Mouse (Mus musculus) midbrain, embryonic 16.5 days (tissue): ENCODE data around the gene Abca17. TPM values are rescaled to one million over a fixed set of nuclear protein-coding genes. Genes with fewer than 3 reads are reported as not detected.
A peak's percentile ranks its signal among the peaks of the same experiment; 100 is the strongest.

ENCODE experiments used
- ATAC-seq: fragments of 200-750 bp; cut with Nextera tagmentation; 2 replicates; pipeline ENCODE4 v1.8.0; 2017; ENCODE audit warnings: moderate TSS enrichment
- H3K27ac ChIP-seq: fragments of 300-500 bp; sonication (generic); 2 replicates; pipeline ENCODE4 v1.5.1; 2014; ENCODE audit warnings: mild to moderate bottlenecking, low read length, mixed read lengths
- H3K27me3 ChIP-seq: fragments of 300-500 bp; sonication (generic); 2 replicates; pipeline ENCODE4 v1.6.1; 2014; ENCODE audit warnings: low read depth, low read length, mixed read lengths; ENCODE audit not compliant: control insufficient read depth, insufficient read depth
- H3K36me3 ChIP-seq: fragments of 300-500 bp; sonication (generic); 2 replicates; pipeline ENCODE4 v1.6.1; 2014; ENCODE audit warnings: mild to moderate bottlenecking, low read length, moderate library complexity, mixed read lengths; ENCODE audit not compliant: control insufficient read depth, insufficient read depth
- H3K4me1 ChIP-seq: fragments of 300-500 bp; sonication (generic); 2 replicates; pipeline ENCODE4 v1.6.1; 2014; ENCODE audit warnings: mild to moderate bottlenecking, low read length, mixed read lengths; ENCODE audit not compliant: control insufficient read depth, insufficient read depth
- H3K4me2 ChIP-seq: fragments of 300-500 bp; sonication (generic); 2 replicates; pipeline ENCODE4 v1.6.1; 2014; ENCODE audit warnings: mild to moderate bottlenecking, low read length, mixed read lengths
- H3K4me3 ChIP-seq: fragments of 300-500 bp; sonication (generic); 2 replicates; pipeline ENCODE4 v1.5.1; 2014; ENCODE audit warnings: low read depth, mild to moderate bottlenecking, low read length, moderate library complexity, mixed read lengths
- H3K9ac ChIP-seq: fragments of 300-500 bp; sonication (generic); 2 replicates; pipeline ENCODE4 v1.6.1; 2014; ENCODE audit warnings: low read depth, low read length, mixed read lengths
- H3K9me3 ChIP-seq: fragments of 300-500 bp; sonication (generic); replicated peaks from 2 replicates; pipeline ENCODE4 v1.6.1; 2014; ENCODE audit warnings: mild to moderate bottlenecking, low read length, mixed read lengths; ENCODE audit not compliant: control insufficient read depth, poor library complexity, severe bottlenecking
- WGBS: fragments of 180-500 bp; shearing (Covaris S2); extraction: QIAGEN DNeasy Blood & Tissue Kit; methylation state at CpG from one replicate; pipeline ENCODE4 v1.1.7; 2014; 5-methylcytosine and 5-hydroxymethylcytosine counted together
- polyA plus RNA-seq: library from polyadenylated mRNA; unstranded; fragments of >200 nt; fragmentation: Nextera tagmentation; extraction: Ambion mirVana; gene quantifications from 2 replicates; pipeline ENCODE4 v1.2.1, GENCODE M21; 2015

The Abca17 gene
- polyA plus RNA-seq, 1 experiment from 2014 or later: 0.83 TPM

- H3K4me3 ChIP-seq: no peak overlapping the region
- no peak for ATAC-seq
- H3K27ac ChIP-seq: no peak overlapping the region
- 0 out of 2 replicates have a peak, but pooled peaks cover 2% of the 10 kb centered on the region for H3K9me3 ChIP-seq
- H3K9ac ChIP-seq: no peak overlapping the region
- WGBS: 72% methylated on average over 2 of the region's 2 CpGs
- no peak overlapping the region for H3K4me2 ChIP-seq
- H3K27me3 ChIP-seq: no peaks in the 10 kb centered on the region
- H3K36me3 ChIP-seq: no peaks in the 10 kb centered on the region
- no peaks in the 10 kb centered on the region for H3K4me1 ChIP-seq
Observed at GRCm38 (mm10) chr17:24264766-24265165, 86.1 kb downstream of the Abca17 start.

- Histone ChIP-seq H3K4me2 (no peak overlapping the region), H3K4me1 (no peaks in the 10 kb centered on the region), H3K36me3 (no peaks in the 10 kb centered on the region), H3K4me3 (no peak overlapping the region), H3K9me3 (0 out of 2 replicates have a peak, but pooled peaks cover 2% of the 10 kb centered on the region), H3K27me3 (no peaks in the 10 kb centered on the region), H3K27ac (no peak overlapping the region), H3K9ac (no peak overlapping the region)
- 79% methylated on average over 4 of the region's 4 CpGs for WGBS
- ATAC-seq: no peak
Observed at GRCm38 (mm10) chr17:24260516-24260915, 90.4 kb downstream of the Abca17 start.

DNA sequence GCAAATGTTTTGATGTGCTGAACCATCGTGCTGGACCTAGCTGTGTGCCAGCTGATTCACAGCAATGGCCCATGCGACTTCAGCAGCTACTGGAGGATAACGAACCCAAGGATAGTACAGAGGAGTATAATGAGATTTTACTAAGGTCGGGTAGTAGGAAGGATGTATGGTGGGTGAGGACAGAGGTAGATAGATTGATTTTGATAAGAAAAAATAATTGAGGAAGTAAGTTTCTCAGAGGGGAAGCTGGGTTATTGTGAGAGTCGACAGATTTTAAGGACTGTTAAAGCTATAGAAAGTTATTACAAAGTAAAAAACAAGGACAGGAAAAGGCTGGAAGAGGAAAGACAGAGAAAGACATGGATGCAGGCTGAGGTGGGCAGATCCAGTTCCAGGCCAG is 91.2 kb downstream of the Abca17 start:
- WGBS: 82% methylated on average over 5 of the region's 5 CpGs
- Histone ChIP-seq H3K4me3 (no peak overlapping the region), H3K36me3 (no peaks in the 10 kb centered on the region), H3K4me1 (no peaks in the 10 kb centered on the region), H3K27ac (no peak overlapping the region), H3K9me3 (0 out of 2 replicates have a peak, but pooled peaks cover 2% of the 10 kb centered on the region), H3K9ac (no peak overlapping the region), H3K27me3 (no peaks in the 10 kb centered on the region), H3K4me2 (no peak overlapping the region)
- no peak for ATAC-seq

- H3K4me1 ChIP-seq: no peaks in the 10 kb centered on the region
- H3K9ac ChIP-seq: no peak overlapping the region
- H3K36me3 ChIP-seq: no peaks in the 10 kb centered on the region
- no peaks in the 10 kb centered on the region for H3K27me3 ChIP-seq
- H3K27ac ChIP-seq: no peak overlapping the region
- no peak overlapping the region for H3K4me2 ChIP-seq
- no peak overlapping the region for H3K4me3 ChIP-seq
- 0 out of 2 replicates have a peak, but pooled peaks cover under 1% of the 10 kb centered on the region for H3K9me3 ChIP-seq
- ATAC-seq: no peak
- WGBS: 76% methylated on average over 4 of the region's 4 CpGs
Observed at GRCm38 (mm10) chr17:24258981-24259380, 91.9 kb downstream of the Abca17 start.

DNA sequence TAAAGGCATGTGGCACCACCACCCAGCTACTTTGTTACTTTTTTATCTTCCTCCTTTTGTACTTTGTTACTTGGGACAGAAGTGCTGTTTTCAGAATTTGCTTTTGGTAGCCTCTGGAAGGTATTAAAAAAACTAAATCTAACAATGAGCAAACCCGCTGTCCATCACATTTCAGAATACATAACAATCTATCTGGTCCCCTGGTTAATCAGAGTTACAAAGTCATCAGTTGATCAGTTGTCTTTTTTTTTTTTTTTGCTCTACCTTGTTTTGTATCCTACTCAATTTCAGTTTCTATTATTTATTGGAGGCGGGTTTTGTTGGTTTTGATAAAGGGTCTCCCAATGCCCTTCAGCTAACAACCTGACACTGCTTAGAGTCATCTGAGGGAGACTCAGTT is 98.5 kb downstream of the Abca17 start:
- no peak overlapping the region for H3K4me2 ChIP-seq

DNA sequence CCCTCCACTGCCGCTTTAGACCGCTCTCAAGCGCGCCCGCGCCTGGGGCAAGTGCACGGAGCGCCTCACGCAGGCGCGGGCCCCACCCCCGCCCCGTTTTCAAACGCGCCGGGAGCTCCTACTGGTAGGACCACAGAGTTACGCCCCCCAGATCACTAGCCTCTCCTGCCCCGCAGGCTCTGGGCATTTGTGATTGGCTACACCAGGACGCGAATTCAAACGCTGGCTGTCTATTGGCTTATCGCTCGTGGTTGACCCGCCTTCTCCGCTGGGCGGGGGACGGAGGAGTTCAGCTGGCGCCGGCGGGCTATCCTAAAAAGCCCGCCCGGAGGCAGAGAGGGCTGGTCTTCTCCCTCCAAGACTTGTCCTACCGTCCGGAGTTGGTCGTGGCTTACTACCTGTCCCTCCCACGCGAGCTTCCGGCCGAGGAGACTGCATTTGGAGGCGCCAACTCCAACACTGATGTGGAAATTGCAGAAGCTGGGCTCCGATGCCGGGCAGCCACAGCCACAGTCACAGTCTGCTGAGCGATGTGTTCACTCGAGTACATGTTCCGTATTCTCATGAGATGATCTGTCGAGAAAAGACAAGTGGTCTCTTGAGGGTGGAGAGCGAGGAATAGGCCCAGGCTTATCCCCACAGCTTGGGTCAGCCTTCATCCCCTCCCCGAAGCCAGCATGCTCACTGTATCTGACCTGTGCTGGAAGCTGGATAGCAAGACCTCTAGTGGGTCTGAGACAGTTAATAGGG is 99.4 kb downstream of the Abca17 start, which contains the start of gene Ccnf:
Ccnf (minus strand) TSS at position 165 of the 750 bp plus-strand sequence.
- Histone ChIP-seq H3K4me2 (peak within 1 kb of the TSS; percentile 92), H3K27ac (peak within 1 kb of the TSS; percentile 67)
- ATAC-seq: peak; percentile 100

More for the DNA sequence above, 98.5 kb downstream of the Abca17 start:
- H3K36me3 ChIP-seq: no peaks in the 10 kb centered on the region; the same call in 1 of the 2 replicates
- no peaks in the 10 kb centered on the region for H3K9me3 ChIP-seq
- H3K27ac ChIP-seq: no peak overlapping the region
- no peak overlapping the region for H3K9ac ChIP-seq
- peaks cover 7% of the 10 kb centered on the region for H3K4me1 ChIP-seq
- WGBS: 94% methylated on average over 2 of the region's 2 CpGs
- no peak overlapping the region for H3K4me3 ChIP-seq
- H3K27me3 ChIP-seq: no peaks in the 10 kb centered on the region
- no peak for ATAC-seq

GRCm38 (mm10) chr17:24250988-24251319 is 99.9 kb downstream of the Abca17 start:
- H3K4me2 ChIP-seq: peak overlapping the region; percentile 92
- H3K27me3 ChIP-seq: no peaks in the 10 kb centered on the region
- WGBS: under 1% methylated on average over 32 of the region's 32 CpGs
- H3K4me3 ChIP-seq: peak overlapping the region; percentile 73
- H3K27ac ChIP-seq: peak overlapping the region; percentile 67
- peaks cover 7% of the 10 kb centered on the region for H3K4me1 ChIP-seq
- H3K9me3 ChIP-seq: no peaks in the 10 kb centered on the region
- no peaks in the 10 kb centered on the region; the same call in 1 of the 2 replicates for H3K36me3 ChIP-seq
- ATAC-seq: no peak
- peak overlapping the region; percentile 79 for H3K9ac ChIP-seq

More for the DNA sequence above, 99.4 kb downstream of the Abca17 start, which contains the start of gene Ccnf:
- Histone ChIP-seq H3K4me3 (peak within 1 kb of the TSS; percentile 73), H3K9ac (peak within 1 kb of the TSS; percentile 79), H3K4me1 (peaks cover 7% of the 10 kb centered on the region), H3K36me3 (no peaks in the 10 kb centered on the region; the same call in 1 of the 2 replicates), H3K27me3 (no peaks in the 10 kb centered on the region), H3K9me3 (no peaks in the 10 kb centered on the region)
- WGBS: under 1% methylated on average over 48 of the region's 48 CpGs

DNA sequence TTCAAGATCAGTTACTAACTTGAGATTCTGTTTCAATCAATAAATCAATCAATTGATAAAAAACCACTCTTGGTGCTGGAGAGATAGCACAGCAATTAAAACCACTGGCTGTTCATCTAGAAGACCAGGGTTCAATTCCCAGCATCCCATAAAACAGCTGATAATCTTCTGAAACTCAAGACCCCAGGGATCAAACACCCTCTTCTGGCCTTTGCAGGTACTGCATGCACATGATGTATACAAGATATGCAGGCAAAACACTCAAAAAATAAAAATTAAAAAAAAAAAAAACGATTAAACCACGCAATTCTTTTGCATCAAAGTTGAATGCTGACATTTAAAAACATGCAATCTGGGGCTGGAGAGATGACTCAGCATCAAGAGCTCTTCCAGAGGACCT is 102.2 kb downstream of the Abca17 start:
- Histone ChIP-seq H3K36me3 (peaks cover 7% of the 10 kb centered on the region), H3K4me2 (no peak overlapping the region), H3K9me3 (no peaks in the 10 kb centered on the region), H3K27me3 (no peaks in the 10 kb centered on the region), H3K4me3 (no peak overlapping the region), H3K9ac (no peak overlapping the region), H3K27ac (no peak overlapping the region), H3K4me1 (peaks cover 7% of the 10 kb centered on the region)
- 97% methylated on average over 2 of the region's 2 CpGs for WGBS
- no peak for ATAC-seq

- Histone ChIP-seq H3K9me3 (no peaks in the 10 kb centered on the region), H3K4me3 (no peak overlapping the region), H3K4me2 (no peak overlapping the region), H3K4me1 (no peaks in the 10 kb centered on the region), H3K36me3 (peaks cover 22% of the 10 kb centered on the region), H3K27me3 (no peaks in the 10 kb centered on the region), H3K9ac (no peak overlapping the region), H3K27ac (no peak overlapping the region)
- WGBS: over 99% methylated on average over 8 of the region's 8 CpGs
- no peak for ATAC-seq
Observed at GRCm38 (mm10) chr17:24244061-24244460, 106.8 kb downstream of the Abca17 start.
